Mouse (Mus musculus) cerebellum, adult (tissue): ENCODE measurements around the gene Ano7.
"Not testable (repeated sequence)": the region's sequence is repeated elsewhere in the genome, so short reads cannot be mapped to it uniquely, and the experiment has no call there.

Source experiments
- ATAC-seq: cut with Nextera tagmentation; 2 replicates; pipeline ENCODE4 v1.9.2; 2017; ENCODE audit warnings: mild to moderate bottlenecking, moderate library complexity, mixed read lengths; ENCODE audit not compliant: insufficient number of reproducible peaks, low FRiP score, low TSS enrichment

The Ano7 gene

GRCm38 (mm10) chr1:93445111-93445821, 71.5 kb downstream of the Ano7 start:
- ATAC-seq = peak; percentile 71

- ATAC-seq = peak; percentile 41; the same call in 1 of the 2 replicates
Observed at GRCm38 (mm10) chr1:93445822-93446162, 72.1 kb downstream of the Ano7 start.

DNA sequence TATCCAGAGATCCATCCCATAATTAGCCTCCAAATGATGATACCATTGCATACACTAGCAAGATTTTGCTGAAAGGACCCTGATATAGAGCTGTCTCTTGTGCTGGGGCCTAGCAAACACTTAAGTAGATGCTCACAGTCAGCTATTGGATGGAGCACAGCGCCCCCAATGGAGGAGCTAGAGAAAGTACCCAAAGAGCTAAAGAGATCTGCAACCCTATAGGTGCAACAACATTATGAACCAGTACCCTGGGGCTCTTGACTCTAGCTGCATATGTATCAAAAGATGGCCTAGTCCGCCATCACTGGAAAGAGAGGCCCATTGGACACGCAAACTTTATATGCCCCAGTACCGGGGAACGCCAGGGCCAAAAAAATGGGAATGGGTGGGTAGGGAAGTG, 76.4 kb downstream of the Ano7 start:
- ATAC-seq = not testable (repeated sequence)

GRCm38 (mm10) chr1:93453721-93454255, 80.1 kb downstream of the Ano7 start:
- ATAC-seq = no peak
